Mouse (Mus musculus) B cell, adult 2 months (primary cell): ENCODE measurements around the gene Fosb.

Experiments used
- DNase-seq, 2 experiments: peaks; one replicate each; pipeline ENCODE4 v3.0.0; 2022

Fosb gene

GRCm38 (mm10) chr7:19309884-19310641 lies at the start of gene Fosb:
Fosb (minus strand) TSS chr7:19310051.
- peak; percentile 97 to 98 for DNase-seq

- DNase-seq: peak; percentile 91
Observed at GRCm38 (mm10) chr7:19359299-19359891, 49.5 kb upstream of the Fosb start, which contains the start of the genes Cd3eap and Ppp1r13l. Cd3eap (minus strand) TSS chr7:19359483. Ppp1r13l (plus strand) TSS chr7:19359749.

GRCm38 (mm10) chr7:19358634-19359033 lies 48.8 kb upstream of the Fosb start:
- no peak for DNase-seq

- no peak for DNase-seq
Observed at GRCm38 (mm10) chr7:19357381-19358375, 47.8 kb upstream of the Fosb start.

GRCm38 (mm10) chr7:19356311-19356710 lies 46.5 kb upstream of the Fosb start:
- no peak for DNase-seq

GRCm38 (mm10) chr7:19354991-19355390 lies 45.1 kb upstream of the Fosb start:
- DNase-seq: no peak

- no peak for DNase-seq
Observed at GRCm38 (mm10) chr7:19350221-19350620, 40.4 kb upstream of the Fosb start.

GRCm38 (mm10) chr7:19349188-19349915 lies 39.5 kb upstream of the Fosb start:
- no peak for DNase-seq

GRCm38 (mm10) chr7:19344938-19345471 lies 35.2 kb upstream of the Fosb start:
- DNase-seq: peak; percentile 98

GRCm38 (mm10) chr7:19344237-19344847 lies 34.5 kb upstream of the Fosb start, which contains the start of gene Ercc1:
Ercc1 (plus strand) TSS chr7:19344778.
- DNase-seq: peak; percentile 43 to 49

GRCm38 (mm10) chr7:19343210-19343808 lies 33.5 kb upstream of the Fosb start:
- DNase-seq: peak; percentile 81 to 82

GRCm38 (mm10) chr7:19342481-19343027 lies 32.7 kb upstream of the Fosb start:
- DNase-seq: peak; percentile 89 to 90

- peak; percentile 51 to 57 for DNase-seq
Observed at GRCm38 (mm10) chr7:19341761-19342409, 32.0 kb upstream of the Fosb start.

- DNase-seq: no peak
Observed at GRCm38 (mm10) chr7:19341250-19341649, 31.4 kb upstream of the Fosb start.

- DNase-seq: no peak
Observed at GRCm38 (mm10) chr7:19338596-19338995, 28.7 kb upstream of the Fosb start.

GRCm38 (mm10) chr7:19338060-19338459 lies 28.2 kb upstream of the Fosb start:
- no peak for DNase-seq

- no peak for DNase-seq
Observed at GRCm38 (mm10) chr7:19337122-19337521, 27.3 kb upstream of the Fosb start.

GRCm38 (mm10) chr7:19335583-19335982 lies 25.7 kb upstream of the Fosb start:
- DNase-seq: peak; percentile 74 to 75

- peak; percentile 86 to 88 for DNase-seq
Observed at GRCm38 (mm10) chr7:19332709-19333352, 23.0 kb upstream of the Fosb start.

- DNase-seq: no peak
Observed at GRCm38 (mm10) chr7:19331910-19332309, 22.1 kb upstream of the Fosb start.
